Mouse (Mus musculus): ENCODE results near the gene Itgb5. TPM values are rescaled to one million over a fixed set of nuclear protein-coding genes. Genes with fewer than 3 reads are reported as not detected.

The Itgb5 gene
- polyA plus RNA-seq, 1 experiment from 2014 or later: 13.5 TPM

GRCm38 (mm10) chr16:33795887-33796286 is 33.6 kb upstream of the Itgb5 start:
- H3K4me3 ChIP-seq (ENCODE audit: low read depth, low read length): no peak overlapping the region
- no peaks in the 10 kb centered on the region for H3K4me1 ChIP-seq (ENCODE audit: control insufficient read depth, insufficient read depth, low read length)
- ATAC-seq: no peak
- H3K27me3 ChIP-seq (ENCODE audit: control insufficient read depth, insufficient read depth, low read depth, low read length): no peaks in the 10 kb centered on the region
- no peaks in the 10 kb centered on the region for H3K9me3 ChIP-seq (replicated peaks; ENCODE audit: control insufficient read depth, low read length, poor library complexity, severe bottlenecking)
- no peak overlapping the region for H3K9ac ChIP-seq (ENCODE audit: low read depth, low read length)
- no peaks in the 10 kb centered on the region for H3K36me3 ChIP-seq (ENCODE audit: control insufficient read depth, insufficient read depth, low read length)
- no peak overlapping the region for H3K27ac ChIP-seq (ENCODE audit: low read length)
- 82% methylated on average over 6 of the region's 6 CpGs for WGBS
- no peak overlapping the region for H3K4me2 ChIP-seq (ENCODE audit: low read length)

GRCm38 (mm10) chr16:33796756-33797155 is 32.7 kb upstream of the Itgb5 start:
- no peak overlapping the region for H3K9ac ChIP-seq (ENCODE audit: low read depth, low read length)
- no peaks in the 10 kb centered on the region for H3K36me3 ChIP-seq (ENCODE audit: control insufficient read depth, insufficient read depth, low read length)
- H3K4me3 ChIP-seq (ENCODE audit: low read depth, low read length): no peak overlapping the region
- no peaks in the 10 kb centered on the region for H3K4me1 ChIP-seq (ENCODE audit: control insufficient read depth, insufficient read depth, low read length)
- ATAC-seq: no peak
- no peaks in the 10 kb centered on the region for H3K9me3 ChIP-seq (replicated peaks; ENCODE audit: control insufficient read depth, low read length, poor library complexity, severe bottlenecking)
- no peak overlapping the region for H3K4me2 ChIP-seq (ENCODE audit: low read length)
- no peaks in the 10 kb centered on the region for H3K27me3 ChIP-seq (ENCODE audit: control insufficient read depth, insufficient read depth, low read depth, low read length)
- 89% methylated on average over 3 of the region's 3 CpGs for WGBS
- H3K27ac ChIP-seq (ENCODE audit: low read length): no peak overlapping the region

- Histone ChIP-seq H3K9ac (ENCODE audit: low read depth, low read length) (no peak overlapping the region), H3K27ac (ENCODE audit: low read length) (no peak overlapping the region), H3K4me2 (ENCODE audit: low read length) (no peak overlapping the region), H3K36me3 (ENCODE audit: control insufficient read depth, insufficient read depth, low read length) (no peaks in the 10 kb centered on the region), H3K27me3 (ENCODE audit: control insufficient read depth, insufficient read depth, low read depth, low read length) (no peaks in the 10 kb centered on the region), H3K4me3 (ENCODE audit: low read depth, low read length) (no peak overlapping the region), H3K4me1 (ENCODE audit: control insufficient read depth, insufficient read depth, low read length) (no peaks in the 10 kb centered on the region), H3K9me3 (replicated peaks; ENCODE audit: control insufficient read depth, low read length, poor library complexity, severe bottlenecking) (no peaks in the 10 kb centered on the region)
- no peak for ATAC-seq
- WGBS: 40% methylated on average over 5 of the region's 5 CpGs
Observed at GRCm38 (mm10) chr16:33797860-33798259, 31.6 kb upstream of the Itgb5 start.

GRCm38 (mm10) chr16:33810002-33810401 is 19.5 kb upstream of the Itgb5 start:
- H3K4me2 ChIP-seq (ENCODE audit: low read length): no peak overlapping the region
- 69% methylated on average over 3 of the region's 3 CpGs for WGBS
- H3K27me3 ChIP-seq (ENCODE audit: control insufficient read depth, insufficient read depth, low read depth, low read length): no peaks in the 10 kb centered on the region
- no peaks in the 10 kb centered on the region for H3K4me1 ChIP-seq (ENCODE audit: control insufficient read depth, insufficient read depth, low read length)
- H3K9me3 ChIP-seq (replicated peaks; ENCODE audit: control insufficient read depth, low read length, poor library complexity, severe bottlenecking): no peaks in the 10 kb centered on the region; the same call in 1 of the 2 replicates
- H3K9ac ChIP-seq (ENCODE audit: low read depth, low read length): no peak overlapping the region
- no peaks in the 10 kb centered on the region for H3K36me3 ChIP-seq (ENCODE audit: control insufficient read depth, insufficient read depth, low read length)
- no peak overlapping the region for H3K4me3 ChIP-seq (ENCODE audit: low read depth, low read length)
- no peak for ATAC-seq
- H3K27ac ChIP-seq (ENCODE audit: low read length): no peak overlapping the region

GRCm38 (mm10) chr16:33818413-33819165 is 10.9 kb upstream of the Itgb5 start:
- Histone ChIP-seq H3K36me3 (ENCODE audit: control insufficient read depth, insufficient read depth, low read length) (no peaks in the 10 kb centered on the region), H3K4me1 (ENCODE audit: control insufficient read depth, insufficient read depth, low read length) (no peaks in the 10 kb centered on the region), H3K9me3 (replicated peaks; ENCODE audit: control insufficient read depth, low read length, poor library complexity, severe bottlenecking) (no peaks in the 10 kb centered on the region), H3K27ac (ENCODE audit: low read length) (no peak overlapping the region), H3K4me2 (ENCODE audit: low read length) (no peak overlapping the region), H3K27me3 (ENCODE audit: control insufficient read depth, insufficient read depth, low read depth, low read length) (no peaks in the 10 kb centered on the region), H3K4me3 (ENCODE audit: low read depth, low read length) (no peak overlapping the region), H3K9ac (ENCODE audit: low read depth, low read length) (no peak overlapping the region)
- WGBS: 91% methylated on average over 7 of the region's 7 CpGs
- ATAC-seq: no peak

GRCm38 (mm10) chr16:33820269-33821178 is 8.9 kb upstream of the Itgb5 start:
- H3K27me3 ChIP-seq (ENCODE audit: control insufficient read depth, insufficient read depth, low read depth, low read length): no peaks in the 10 kb centered on the region
- 19% methylated on average over 17 of the region's 17 CpGs for WGBS
- H3K4me3 ChIP-seq (ENCODE audit: low read depth, low read length): no peak overlapping the region
- no peak overlapping the region for H3K9ac ChIP-seq (ENCODE audit: low read depth, low read length)
- no peak overlapping the region for H3K27ac ChIP-seq (ENCODE audit: low read length)
- H3K4me1 ChIP-seq (ENCODE audit: control insufficient read depth, insufficient read depth, low read length): no peaks in the 10 kb centered on the region
- H3K4me2 ChIP-seq (ENCODE audit: low read length): no peak overlapping the region
- H3K9me3 ChIP-seq (replicated peaks; ENCODE audit: control insufficient read depth, low read length, poor library complexity, severe bottlenecking): no peaks in the 10 kb centered on the region
- peak; percentile 77 for ATAC-seq
- no peaks in the 10 kb centered on the region for H3K36me3 ChIP-seq (ENCODE audit: control insufficient read depth, insufficient read depth, low read length)

GRCm38 (mm10) chr16:33824603-33825002 is 4.9 kb upstream of the Itgb5 start:
- peaks cover 2% of the 10 kb centered on the region for H3K27me3 ChIP-seq (ENCODE audit: control insufficient read depth, insufficient read depth, low read depth, low read length)
- no peak overlapping the region for H3K27ac ChIP-seq (ENCODE audit: low read length)
- peaks cover 5% of the 10 kb centered on the region; the same call in 1 of the 2 replicates for H3K4me1 ChIP-seq (ENCODE audit: control insufficient read depth, insufficient read depth, low read length)
- no peak overlapping the region for H3K9ac ChIP-seq (ENCODE audit: low read depth, low read length)
- no peak for ATAC-seq
- no peaks in the 10 kb centered on the region for H3K36me3 ChIP-seq (ENCODE audit: control insufficient read depth, insufficient read depth, low read length)
- H3K4me2 ChIP-seq (ENCODE audit: low read length): no peak overlapping the region
- no peak overlapping the region for H3K4me3 ChIP-seq (ENCODE audit: low read depth, low read length)
- no peaks in the 10 kb centered on the region for H3K9me3 ChIP-seq (replicated peaks; ENCODE audit: control insufficient read depth, low read length, poor library complexity, severe bottlenecking)
- 81% methylated on average over 6 of the region's 6 CpGs for WGBS

- Histone ChIP-seq H3K9me3 (replicated peaks; ENCODE audit: control insufficient read depth, low read length, poor library complexity, severe bottlenecking) (no peaks in the 10 kb centered on the region), H3K27me3 (ENCODE audit: control insufficient read depth, insufficient read depth, low read depth, low read length) (peaks cover 20% of the 10 kb centered on the region), H3K27ac (ENCODE audit: low read length) (no peak overlapping the region), H3K4me3 (ENCODE audit: low read depth, low read length) (no peak overlapping the region), H3K9ac (ENCODE audit: low read depth, low read length) (no peak overlapping the region), H3K4me1 (ENCODE audit: control insufficient read depth, insufficient read depth, low read length) (peaks cover 9% of the 10 kb centered on the region; the same call in 1 of the 2 replicates), H3K36me3 (ENCODE audit: control insufficient read depth, insufficient read depth, low read length) (no peaks in the 10 kb centered on the region), H3K4me2 (ENCODE audit: low read length) (no peak overlapping the region)
- ATAC-seq: no peak
- WGBS: 90% methylated on average over 7 of the region's 7 CpGs
Observed at GRCm38 (mm10) chr16:33828496-33828895, 969 bp upstream of the Itgb5 start.
